In genomic region chr8:63574500-63574899, GRCm38 (mm10) we compare ENCODE assay signal across 20 mouse cellular contexts.
"Had no signal": no experiment of that assay in that cellular context is flagged by ENCODE, and none has a peak within 500 bp of the region (broad histone marks: within the 10 kb centered on the region; RNA-seq: fewer than 3 reads in every experiment).

No protein-coding gene starts in this region.

- H3K4me3 ChIP-seq: liver, embryonic 13.5 days; liver, embryonic 15.5 days; lung, embryonic 15.5 days; megakaryocyte, embryonic 14.5 days had no signal

- H3K27ac ChIP-seq: liver, embryonic 13.5 days; liver, embryonic 15.5 days; lung, embryonic 15.5 days; macrophage had no signal

- H3K9me3 ChIP-seq: liver, embryonic 13.5 days; liver, embryonic 15.5 days; lung, embryonic 15.5 days; megakaryocyte, embryonic 14.5 days had no signal

- H3K4me1 ChIP-seq: liver, embryonic 13.5 days; liver, embryonic 15.5 days; lung, embryonic 15.5 days; megakaryocyte, embryonic 14.5 days had no signal

- H3K27me3 ChIP-seq: liver, embryonic 13.5 days; liver, embryonic 15.5 days; lung, embryonic 15.5 days; megakaryocyte, embryonic 14.5 days had no signal

- H3K9ac ChIP-seq: liver, embryonic 13.5 days; liver, embryonic 15.5 days; liver, postnatal 0 days; lung, embryonic 15.5 days had no signal

- ATAC-seq: liver, postnatal 0 days; lung, postnatal 0 days; midbrain, embryonic 16.5 days had no signal

- H3K4me2 ChIP-seq: liver, embryonic 11.5 days; liver, embryonic 13.5 days; liver, embryonic 15.5 days; lung, embryonic 15.5 days; midbrain, embryonic 11.5 days had no signal

- H3K36me3 ChIP-seq: liver, embryonic 13.5 days; liver, embryonic 15.5 days; lung, embryonic 15.5 days had no signal

- DNase-seq: liver, embryonic 13.5 days; liver, postnatal 0 days; lung, adult 2 months; lung, postnatal 14 days; lung, postnatal 36 days; right cerebral cortex, adult 18-20 months; right cerebral cortex, postnatal 25 days; right cerebral cortex, postnatal 4 days; spleen, adult 18-20 months; thymus, adult 18-20 months; thymus, postnatal 14 days; thymus, postnatal 36 days had no signal
